ENCODE assay signal across 1 mouse cellular context in the genomic region with DNA sequence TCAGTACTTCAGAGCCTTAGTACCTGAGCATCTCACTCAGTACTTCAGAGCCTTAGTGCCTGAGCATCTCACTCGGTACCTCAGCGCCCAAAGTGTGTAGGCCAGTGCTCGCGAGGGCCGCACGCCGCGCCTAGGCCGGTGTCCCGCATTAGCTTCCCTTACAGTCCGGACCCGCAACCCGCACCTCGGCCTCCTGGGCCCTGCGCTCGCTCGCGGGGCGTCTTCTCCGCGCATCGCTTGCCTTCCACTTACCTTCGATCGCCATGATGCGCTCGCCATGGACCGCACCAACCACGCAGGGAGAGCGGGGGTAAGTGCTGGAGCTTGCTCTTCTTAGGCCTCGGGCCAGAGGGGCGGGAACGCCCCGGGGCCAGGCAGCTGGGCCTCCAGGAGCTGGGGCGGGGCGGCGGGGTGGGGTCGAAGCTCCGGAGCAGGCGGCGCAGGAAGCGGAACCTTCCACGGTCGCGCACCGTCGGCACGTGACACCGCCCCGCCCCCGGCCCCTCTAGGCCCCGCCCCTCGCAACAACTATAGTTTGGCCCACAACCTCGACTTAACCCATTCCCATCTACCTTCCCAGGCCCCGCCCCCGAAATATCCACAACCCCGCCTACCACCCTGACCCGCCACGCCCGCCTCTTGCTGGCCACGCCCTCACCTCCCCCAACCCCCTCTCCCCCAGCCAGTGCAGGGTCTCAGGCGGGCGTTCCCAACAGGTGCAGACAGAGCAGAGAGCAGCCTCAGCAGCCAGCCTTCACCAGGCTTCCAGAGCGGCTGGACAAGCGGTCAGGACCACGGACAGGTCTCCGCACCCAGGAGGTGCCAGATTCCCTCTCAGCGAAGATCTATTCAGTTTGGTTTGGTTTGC.
TF ChIP-seq lines count a peak whose summit lies in the region.

A gene (minus strand): TSS at position 405 of the 868 bp plus-strand sequence.

TF ChIP-seq in CH12.LX, 34 proteins besides CTCF, POLR2A, EP300 and RAD21:
- TF ChIP-seq CHD2 (IDR thresholded peaks at IDR 0.05; ENCODE audit: low read length) = no peak
- TF ChIP-seq TCF12 (IDR thresholded peaks at IDR 0.05; ENCODE audit: low read depth, low read length) = no peak
- TF ChIP-seq ZMIZ1 (IDR thresholded peaks at IDR 0.05; ENCODE audit: low read depth, low read length) = no peak
- TF ChIP-seq SIN3A (IDR thresholded peaks at IDR 0.05; ENCODE audit: low read length) = no peak
- no peak for TF ChIP-seq ZKSCAN1 (IDR thresholded peaks at IDR 0.05; ENCODE audit: borderline replicate concordance, low read depth, low read length)
- TF ChIP-seq UBTF (IDR thresholded peaks at IDR 0.05; ENCODE audit: low read depth, low read length) = no peak
- TF ChIP-seq ZNF384 (IDR thresholded peaks at IDR 0.05; ENCODE audit: low read depth, low read length) = no peak
- no peak for TF ChIP-seq MAX (IDR thresholded peaks at IDR 0.05; ENCODE audit: low read length)
- TF ChIP-seq JUND (conservative IDR thresholded peaks at IDR 0.05; ENCODE audit: low read depth, low read length) = no peak
- TF ChIP-seq RCOR1 (conservative IDR thresholded peaks at IDR 0.05; ENCODE audit: low read depth, low read length) = no peak
- no peak for TF ChIP-seq ZC3H11A (IDR thresholded peaks at IDR 0.05; ENCODE audit: low read depth, low read length)
- no peak for TF ChIP-seq KAT2A (IDR thresholded peaks at IDR 0.05; ENCODE audit: insufficient replicate concordance, low read length)
